12 mouse cellular contexts compared by ENCODE assay signal in genomic region chr6:47279183-47279582, GRCm38 (mm10).
A peak's percentile ranks its signal among the peaks of the same experiment; 100 is the strongest.
DNase-seq lines count a peak whose midpoint lies in the region; ATAC-seq lines count a peak whose summit lies in the region.
"Had no signal": no experiment of that assay in that cellular context is flagged by ENCODE, and none has a peak within 500 bp of the region (broad histone marks: within the 10 kb centered on the region; RNA-seq: fewer than 3 reads in every experiment).

No protein-coding gene starts in this region.

- ATAC-seq in embryonic facial prominence, embryonic 14.5 days (ENCODE audit: low read depth), result peak; percentile 72; the same call in 1 of the 2 replicates
- peak; percentile 84 for ATAC-seq in hindbrain, embryonic 12.5 days (ENCODE audit: low FRiP score)
- peak; percentile 87 for ATAC-seq in midbrain, embryonic 15.5 days (replicated peaks)

- no peak overlapping the region for H3K9ac ChIP-seq in embryonic facial prominence, embryonic 14.5 days (ENCODE audit: low read depth, low read length)
- no peak overlapping the region for H3K9ac ChIP-seq in hindbrain, embryonic 12.5 days
- no peak overlapping the region for H3K9ac ChIP-seq in midbrain, embryonic 15.5 days
- H3K9ac ChIP-seq: lung, embryonic 15.5 days had no signal

- H3K27me3 ChIP-seq in embryonic facial prominence, embryonic 14.5 days (replicated peaks; ENCODE audit: control insufficient read depth, insufficient read depth, low read length), result no peaks in the 10 kb centered on the region
- H3K27me3 ChIP-seq in hindbrain, embryonic 12.5 days, result no peaks in the 10 kb centered on the region
- H3K27me3 ChIP-seq in midbrain, embryonic 15.5 days (replicated peaks), result no peaks in the 10 kb centered on the region
- H3K27me3 ChIP-seq: lung, embryonic 15.5 days had no signal

- H3K9me3 ChIP-seq in embryonic facial prominence, embryonic 14.5 days (ENCODE audit: control insufficient read depth, low read length), result no peaks in the 10 kb centered on the region
- no peaks in the 10 kb centered on the region for H3K9me3 ChIP-seq in hindbrain, embryonic 12.5 days (replicated peaks)
- H3K9me3 ChIP-seq in midbrain, embryonic 15.5 days, result no peaks in the 10 kb centered on the region
- H3K9me3 ChIP-seq: lung, embryonic 15.5 days had no signal

- no peak overlapping the region for H3K4me3 ChIP-seq in embryonic facial prominence, embryonic 14.5 days (ENCODE audit: low read depth, low read length)
- H3K4me3 ChIP-seq in hindbrain, embryonic 12.5 days, result no peak overlapping the region
- H3K4me3 ChIP-seq in midbrain, embryonic 15.5 days, result no peak overlapping the region
- H3K4me3 ChIP-seq: lung, embryonic 15.5 days had no signal

- 53% methylated on average over 1 of the region's 1 CpGs for WGBS in embryonic facial prominence, embryonic 14.5 days
- 0% methylated on average over 1 of the region's 1 CpGs for WGBS in hindbrain, embryonic 12.5 days
- WGBS in midbrain, embryonic 15.5 days, result 0% methylated on average over 1 of the region's 1 CpGs

- no peak overlapping the region for H3K4me2 ChIP-seq in embryonic facial prominence, embryonic 14.5 days (ENCODE audit: low read depth, low read length)
- no peak overlapping the region for H3K4me2 ChIP-seq in hindbrain, embryonic 12.5 days (replicated peaks)
- no peak overlapping the region for H3K4me2 ChIP-seq in midbrain, embryonic 15.5 days
- H3K4me2 ChIP-seq: lung, embryonic 15.5 days had no signal

- no peak overlapping the region for H3K27ac ChIP-seq in embryonic facial prominence, embryonic 14.5 days (replicated peaks; ENCODE audit: low read depth, low read length)
- H3K27ac ChIP-seq in hindbrain, embryonic 12.5 days, result 0 out of 2 replicates have a peak overlapping the region, but pooled peaks have one; percentile 30
- peak overlapping the region; percentile 63 for H3K27ac ChIP-seq in midbrain, embryonic 15.5 days
- H3K27ac ChIP-seq: lung, embryonic 15.5 days had no signal

- peak; percentile 20 for DNase-seq in ES-CJ7 (ENCODE audit: low read depth, low spot score)
- peak; percentile 29 for DNase-seq in embryonic facial prominence, embryonic 14.5 days (ENCODE audit: low spot score)
- no peak for DNase-seq in right cerebral cortex, postnatal 36 days (ENCODE audit: low spot score in 2 of 2)
- DNase-seq in spleen, postnatal 4 days (ENCODE audit: low spot score in 2 of 2), result no peak
- DNase-seq in lung, postnatal 4 days, result no peak
- no peak for DNase-seq in ovary, postnatal 10 days (ENCODE audit: low spot score)
- DNase-seq: B cell, adult 2 months; kidney, adult 9 months; thymus, adult 18-20 months had no signal

- H3K4me1 ChIP-seq in embryonic facial prominence, embryonic 14.5 days (ENCODE audit: control insufficient read depth, insufficient read depth, low read length), result peaks cover 5% of the 10 kb centered on the region; the same call in 1 of the 2 replicates
- H3K4me1 ChIP-seq in hindbrain, embryonic 12.5 days, result peaks cover 14% of the 10 kb centered on the region
- H3K4me1 ChIP-seq in midbrain, embryonic 15.5 days, result peaks cover 19% of the 10 kb centered on the region

- no peaks in the 10 kb centered on the region for H3K36me3 ChIP-seq in embryonic facial prominence, embryonic 14.5 days (ENCODE audit: control insufficient read depth, insufficient read depth, low read length)
- H3K36me3 ChIP-seq in hindbrain, embryonic 12.5 days, result no peaks in the 10 kb centered on the region
- H3K36me3 ChIP-seq in midbrain, embryonic 15.5 days (replicated peaks), result no peaks in the 10 kb centered on the region
- H3K36me3 ChIP-seq: lung, embryonic 15.5 days had no signal

Comparison
In these comparisons a context has a peak if more than half of its experiments do, and no peak if none do; other contexts are left out.
1. DNase-seq: peak in ES-CJ7 (single experiment) and embryonic facial prominence, embryonic 14.5 days (single experiment); none in right cerebral cortex, postnatal 36 days (0 of 2), spleen, postnatal 4 days (0 of 2), lung, postnatal 4 days (0 of 2) and ovary, postnatal 10 days (single experiment).
2. Peak in every context shown above with its lines, with median percentiles within 50 percentile points of each other: ATAC-seq.